Mouse (Mus musculus) cerebellum, postnatal 36 days (tissue): Measurements from ENCODE around the gene Ndufa4l2.

ENCODE experiments used
- DNase-seq, 2 experiments: peaks; one replicate each; pipeline ENCODE4 v3.0.0; 2021 to 2022; ENCODE audit warnings: mixed read lengths in 2 of 2

Ndufa4l2 gene

GRCm38 (mm10) chr10:127526681-127527080 lies 11.9 kb downstream of the Ndufa4l2 start:
- DNase-seq = peak; percentile 66 to 77

GRCm38 (mm10) chr10:127527481-127527880 lies 12.7 kb downstream of the Ndufa4l2 start:
- DNase-seq = no peak

GRCm38 (mm10) chr10:127530945-127531344 lies 16.2 kb downstream of the Ndufa4l2 start:
- no peak for DNase-seq

GRCm38 (mm10) chr10:127531548-127531947 lies 16.8 kb downstream of the Ndufa4l2 start:
- DNase-seq = no peak

- peak in 1 of 2 experiments; percentile 40 for DNase-seq
Measured at GRCm38 (mm10) chr10:127534036-127534928, 19.5 kb downstream of the Ndufa4l2 start, which contains the start of gene Nxph4. Nxph4 (minus strand) TSS chr10:127534559.

- no peak for DNase-seq
Measured at GRCm38 (mm10) chr10:127534929-127535384, 20.2 kb downstream of the Ndufa4l2 start.

GRCm38 (mm10) chr10:127536586-127537314 lies 22.0 kb downstream of the Ndufa4l2 start:
- peak; percentile 66 to 70 for DNase-seq

GRCm38 (mm10) chr10:127537854-127538583 lies 23.3 kb downstream of the Ndufa4l2 start:
- DNase-seq = peak; percentile 87 to 90

- no peak for DNase-seq
Measured at GRCm38 (mm10) chr10:127541510-127541909, 26.7 kb downstream of the Ndufa4l2 start.

GRCm38 (mm10) chr10:127542084-127542483 lies 27.3 kb downstream of the Ndufa4l2 start:
- peak; percentile 58 to 64 for DNase-seq

- DNase-seq = peak; percentile 50 to 61
Measured at GRCm38 (mm10) chr10:127542720-127543119, 28.0 kb downstream of the Ndufa4l2 start.

- no peak for DNase-seq
Measured at GRCm38 (mm10) chr10:127543916-127544315, 29.1 kb downstream of the Ndufa4l2 start.

GRCm38 (mm10) chr10:127544375-127544774 lies 29.6 kb downstream of the Ndufa4l2 start:
- no peak for DNase-seq

- no peak for DNase-seq
Measured at GRCm38 (mm10) chr10:127546505-127546904, 31.7 kb downstream of the Ndufa4l2 start.

- peak in 1 of 2 experiments; percentile 39 for DNase-seq
Measured at GRCm38 (mm10) chr10:127548236-127548635, 33.5 kb downstream of the Ndufa4l2 start.

- DNase-seq = no peak
Measured at GRCm38 (mm10) chr10:127549892-127550291, 35.1 kb downstream of the Ndufa4l2 start.

- peak; percentile 43 to 45 for DNase-seq
Measured at GRCm38 (mm10) chr10:127555703-127556102, 40.9 kb downstream of the Ndufa4l2 start.

GRCm38 (mm10) chr10:127557397-127557796 lies 42.6 kb downstream of the Ndufa4l2 start:
- DNase-seq = no peak

- no peak for DNase-seq
Measured at GRCm38 (mm10) chr10:127561145-127561544, 46.4 kb downstream of the Ndufa4l2 start.

GRCm38 (mm10) chr10:127563840-127564239 lies 49.1 kb downstream of the Ndufa4l2 start:
- no peak for DNase-seq

GRCm38 (mm10) chr10:127564301-127564700 lies 49.5 kb downstream of the Ndufa4l2 start:
- DNase-seq = no peak
